Mouse (Mus musculus): Measurements from ENCODE around the gene Cd34.

Cd34 gene

GRCm38 (mm10) chr1:195003328-195003727 lies 64.7 kb downstream of the Cd34 start:
- H3K36me3 ChIP-seq (ENCODE audit: insufficient read depth, low read length) = no peaks in the 10 kb centered on the region
- H3K4me1 ChIP-seq (replicated peaks; ENCODE audit: low read depth, low read length) = peaks cover 14% of the 10 kb centered on the region
- no peaks in the 10 kb centered on the region for H3K9me3 ChIP-seq (ENCODE audit: low read length)
- no peak overlapping the region for H3K4me3 ChIP-seq (replicated peaks; ENCODE audit: low read length)
- H3K27me3 ChIP-seq (ENCODE audit: insufficient read depth, low read length) = no peaks in the 10 kb centered on the region
- no peak for TF ChIP-seq CTCF (conservative IDR thresholded peaks at IDR 0.05; ENCODE audit: low read length)
- no peak for TF ChIP-seq POU5F1 (IDR thresholded peaks at IDR 0.05; ENCODE audit: borderline replicate concordance, low read length)
- no peak for TF ChIP-seq NANOG (IDR thresholded peaks at IDR 0.05; ENCODE audit: borderline replicate concordance, low read length)

- Histone ChIP-seq H3K36me3 (ENCODE audit: insufficient read depth, low read length) (no peaks in the 10 kb centered on the region), H3K4me3 (replicated peaks; ENCODE audit: low read length) (no peak overlapping the region), H3K9me3 (ENCODE audit: low read length) (no peaks in the 10 kb centered on the region), H3K27me3 (ENCODE audit: insufficient read depth, low read length) (no peaks in the 10 kb centered on the region), H3K4me1 (replicated peaks; ENCODE audit: low read depth, low read length) (peaks cover 14% of the 10 kb centered on the region)
- TF ChIP-seq POU5F1 (IDR thresholded peaks at IDR 0.05; ENCODE audit: borderline replicate concordance, low read length) (no peak), NANOG (IDR thresholded peaks at IDR 0.05; ENCODE audit: borderline replicate concordance, low read length) (no peak), CTCF (conservative IDR thresholded peaks at IDR 0.05; ENCODE audit: low read length) (no peak)
Measured at GRCm38 (mm10) chr1:195004194-195004593, 65.6 kb downstream of the Cd34 start.

- Histone ChIP-seq H3K27me3 (ENCODE audit: insufficient read depth, low read length) (no peaks in the 10 kb centered on the region), H3K9me3 (ENCODE audit: low read length) (no peaks in the 10 kb centered on the region), H3K4me1 (replicated peaks; ENCODE audit: low read depth, low read length) (peaks cover 5% of the 10 kb centered on the region), H3K36me3 (ENCODE audit: insufficient read depth, low read length) (no peaks in the 10 kb centered on the region), H3K4me3 (replicated peaks; ENCODE audit: low read length) (no peak overlapping the region)
- TF ChIP-seq POU5F1 (IDR thresholded peaks at IDR 0.05; ENCODE audit: borderline replicate concordance, low read length) = no peak
- TF ChIP-seq NANOG (IDR thresholded peaks at IDR 0.05; ENCODE audit: borderline replicate concordance, low read length) = no peak
- TF ChIP-seq CTCF (conservative IDR thresholded peaks at IDR 0.05; ENCODE audit: low read length) = no peak
Measured at GRCm38 (mm10) chr1:195006267-195006666, 67.6 kb downstream of the Cd34 start.
